Mouse (Mus musculus) cerebellum, postnatal 10 days (tissue): ENCODE measurements around the gene Slc25a54.
A peak's percentile ranks its signal among the peaks of the same experiment; 100 is the strongest.

Experiments
- DNase-seq, 2 experiments: peaks; one replicate each; pipeline ENCODE4 v3.0.0; 2021; ENCODE audit warnings: mixed read lengths in 2 of 2

Slc25a54 gene

DNA sequence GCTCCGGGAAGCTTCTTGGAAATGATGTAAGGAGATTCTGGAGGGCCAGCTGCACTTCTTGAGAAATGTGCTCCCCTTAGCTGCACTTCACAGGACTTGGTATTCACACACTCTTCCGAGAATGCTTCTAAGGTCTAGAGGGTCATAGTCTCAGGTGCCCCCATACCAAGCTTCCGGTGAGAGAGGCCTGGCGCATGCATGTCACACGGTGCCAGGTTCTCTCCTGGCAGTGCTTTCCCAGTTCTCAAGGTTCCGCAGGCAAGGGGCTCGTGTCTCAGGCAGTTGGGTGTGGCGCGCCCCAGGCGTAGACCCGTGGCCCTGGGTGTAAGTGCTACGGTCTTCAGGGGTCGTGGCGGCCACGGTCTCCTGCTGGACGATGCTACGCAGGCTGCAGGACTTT is at the start of gene Slc25a54:
TSS of gene Slc25a54 (plus strand) at position 301 of the 400 bp plus-strand sequence.
- DNase-seq: no peak

DNA sequence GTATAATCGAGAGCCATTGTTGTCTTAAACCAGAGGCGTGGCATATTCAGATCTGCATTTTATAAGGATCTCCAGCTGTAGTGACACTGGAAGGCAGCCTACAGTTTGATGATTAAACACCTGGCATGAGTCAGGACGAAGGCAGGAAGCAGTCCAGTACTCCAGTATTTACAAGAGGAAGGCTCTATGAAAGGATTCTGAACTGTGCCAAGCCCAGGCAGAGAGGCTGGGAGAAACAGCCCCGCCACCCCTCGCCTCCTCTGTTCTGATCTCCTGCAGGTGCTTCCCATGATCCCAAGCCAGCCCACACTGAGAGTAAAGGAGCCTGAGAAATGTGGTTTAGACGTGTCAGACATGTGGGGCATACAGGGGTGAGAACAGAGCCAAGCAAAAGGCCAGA is 49.5 kb upstream of the Slc25a54 start:
- DNase-seq: no peak

DNA sequence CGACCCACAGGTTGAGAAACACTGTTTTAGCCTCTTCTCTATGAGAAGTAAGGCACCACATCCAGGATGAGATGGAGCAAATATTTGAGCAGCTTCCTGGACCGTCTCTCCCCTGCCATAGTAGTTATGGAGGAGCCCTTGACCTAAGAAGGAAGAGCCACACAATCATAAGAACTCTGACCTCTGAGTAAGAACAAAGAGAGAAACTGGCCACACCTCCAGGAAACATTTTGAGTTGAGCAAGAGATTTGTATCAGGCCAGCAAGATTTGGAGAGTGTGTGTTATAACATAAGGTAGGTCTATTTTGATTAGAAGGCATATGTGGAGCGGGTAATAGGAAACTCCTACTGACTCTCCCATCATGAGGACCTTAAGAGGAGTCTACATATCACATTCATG is 48.6 kb upstream of the Slc25a54 start:
- no peak for DNase-seq

DNA sequence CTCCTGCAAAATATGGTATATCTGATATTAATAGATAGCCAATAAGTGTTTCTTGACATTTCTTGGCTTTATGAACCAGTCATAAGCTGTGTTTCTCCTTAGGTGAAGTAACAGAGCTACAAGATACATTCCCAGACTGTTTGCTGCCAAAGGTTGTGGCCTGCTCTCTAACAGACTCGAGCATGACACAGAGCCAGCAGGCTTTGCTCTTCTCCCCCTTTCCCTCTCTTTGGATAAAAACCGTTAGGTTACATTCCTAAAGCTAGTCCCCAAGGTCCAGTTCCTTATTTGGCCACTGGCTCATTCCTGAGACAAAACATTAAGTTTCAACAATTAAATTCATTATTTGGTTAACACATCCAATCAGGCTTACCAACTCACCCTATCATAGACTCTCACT is 48.0 kb upstream of the Slc25a54 start:
- DNase-seq: no peak

DNA sequence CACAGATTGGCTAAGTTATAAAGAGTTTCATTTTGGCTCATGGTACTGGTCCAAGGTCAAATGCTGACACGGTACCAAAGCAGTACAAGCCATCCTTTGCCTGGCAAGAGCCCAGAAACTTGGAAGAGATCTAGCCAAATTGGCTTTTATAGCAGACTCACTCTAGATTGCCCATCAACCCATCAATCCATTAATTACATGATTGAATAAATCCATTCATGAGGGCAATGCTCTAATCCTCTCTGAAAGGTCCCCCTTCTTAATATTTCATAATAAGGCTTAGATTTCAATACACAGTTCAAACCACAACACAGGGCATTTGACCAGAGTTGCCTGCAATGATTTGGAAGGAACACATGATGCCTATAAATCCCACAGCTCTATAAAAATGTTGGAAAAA is 45.9 kb upstream of the Slc25a54 start:
- DNase-seq: peak; percentile 36 to 42

DNA sequence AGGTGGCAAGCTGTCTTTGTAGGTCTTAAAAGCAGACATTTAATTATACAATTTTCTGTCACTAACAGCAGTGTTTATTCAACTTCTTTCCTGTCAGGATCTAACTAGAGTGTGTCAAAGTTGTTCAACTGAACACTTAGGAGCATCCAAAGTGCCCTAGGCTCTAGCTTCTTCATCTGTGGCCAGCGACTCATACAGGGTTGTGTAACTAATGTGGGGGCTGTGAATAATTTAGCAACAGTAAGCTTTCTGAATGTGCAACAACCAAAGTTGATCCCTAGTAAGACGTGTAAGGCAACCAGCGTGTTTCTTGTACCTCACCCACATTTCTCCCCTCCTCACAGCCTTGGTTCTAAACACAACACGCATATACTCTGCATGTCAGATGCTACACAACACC is 39.4 kb upstream of the Slc25a54 start:
- no peak for DNase-seq

DNA sequence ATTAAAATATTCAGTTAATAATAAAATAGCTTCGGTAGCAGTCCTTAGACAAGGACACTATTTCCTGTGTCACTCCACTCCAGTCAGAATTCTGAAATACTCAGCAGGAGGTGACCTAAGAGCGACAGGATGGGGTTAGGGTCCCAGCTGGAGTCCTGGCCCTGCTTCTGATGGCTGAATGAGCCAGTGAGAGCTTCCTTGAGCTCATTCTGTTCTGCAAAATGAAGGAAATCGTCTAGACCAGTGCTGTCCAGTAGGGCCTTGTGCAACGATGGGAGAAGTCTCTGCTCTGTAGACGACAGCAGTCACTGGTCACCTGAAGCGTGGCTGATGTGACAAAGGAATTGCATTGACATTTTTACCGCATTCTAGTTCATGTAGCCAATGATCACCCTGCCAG is 36.9 kb upstream of the Slc25a54 start:
- DNase-seq: peak in 1 of 2 experiments; percentile 25

DNA sequence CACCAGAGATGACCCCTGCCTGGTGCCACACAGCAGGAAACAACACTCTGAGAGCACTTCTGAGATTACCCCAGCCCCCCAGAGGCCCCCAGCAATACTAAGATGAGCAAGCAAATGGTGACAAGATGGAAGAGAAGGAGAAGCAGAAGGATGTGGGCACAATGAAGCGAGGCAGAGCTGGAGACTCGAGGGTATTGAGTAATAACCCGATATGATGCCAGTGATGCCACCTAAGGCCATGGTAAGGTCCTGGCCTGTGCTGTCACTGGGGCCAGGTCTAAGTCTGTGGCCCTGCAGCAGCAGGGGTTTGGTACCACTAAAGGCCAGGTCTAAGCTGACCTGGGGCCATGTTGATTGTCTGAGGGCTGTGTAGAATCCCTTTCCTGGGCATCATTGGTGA is 33.8 kb upstream of the Slc25a54 start:
- DNase-seq: no peak

DNA sequence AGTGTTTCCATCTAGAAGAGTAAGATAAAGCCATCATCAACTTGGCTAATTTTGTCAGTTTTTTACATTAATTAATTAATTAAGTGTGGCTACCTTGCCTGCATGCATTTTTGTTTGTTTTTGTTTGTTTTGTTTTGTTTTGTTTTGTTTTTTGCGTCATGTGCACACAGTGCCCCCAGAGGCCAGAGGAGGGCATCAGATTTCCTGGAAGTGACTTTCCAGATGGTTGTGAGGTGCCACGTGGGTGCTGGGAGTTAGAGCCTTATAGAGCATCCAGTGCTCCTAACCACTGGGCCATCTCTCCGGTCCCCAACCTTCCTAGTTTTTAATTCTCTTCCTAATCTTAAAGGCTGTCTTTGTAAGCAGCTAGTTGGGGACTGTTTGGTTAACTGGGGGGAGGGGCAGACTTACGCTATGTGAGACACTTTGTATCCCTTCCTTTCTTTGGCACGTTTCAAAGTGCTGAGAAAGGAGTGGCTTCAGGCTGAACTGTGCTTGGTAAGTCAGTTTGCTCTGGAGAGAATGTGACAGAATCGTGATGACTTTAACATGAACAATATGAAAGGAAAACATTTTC is 32.5 kb upstream of the Slc25a54 start:
- no peak for DNase-seq

DNA sequence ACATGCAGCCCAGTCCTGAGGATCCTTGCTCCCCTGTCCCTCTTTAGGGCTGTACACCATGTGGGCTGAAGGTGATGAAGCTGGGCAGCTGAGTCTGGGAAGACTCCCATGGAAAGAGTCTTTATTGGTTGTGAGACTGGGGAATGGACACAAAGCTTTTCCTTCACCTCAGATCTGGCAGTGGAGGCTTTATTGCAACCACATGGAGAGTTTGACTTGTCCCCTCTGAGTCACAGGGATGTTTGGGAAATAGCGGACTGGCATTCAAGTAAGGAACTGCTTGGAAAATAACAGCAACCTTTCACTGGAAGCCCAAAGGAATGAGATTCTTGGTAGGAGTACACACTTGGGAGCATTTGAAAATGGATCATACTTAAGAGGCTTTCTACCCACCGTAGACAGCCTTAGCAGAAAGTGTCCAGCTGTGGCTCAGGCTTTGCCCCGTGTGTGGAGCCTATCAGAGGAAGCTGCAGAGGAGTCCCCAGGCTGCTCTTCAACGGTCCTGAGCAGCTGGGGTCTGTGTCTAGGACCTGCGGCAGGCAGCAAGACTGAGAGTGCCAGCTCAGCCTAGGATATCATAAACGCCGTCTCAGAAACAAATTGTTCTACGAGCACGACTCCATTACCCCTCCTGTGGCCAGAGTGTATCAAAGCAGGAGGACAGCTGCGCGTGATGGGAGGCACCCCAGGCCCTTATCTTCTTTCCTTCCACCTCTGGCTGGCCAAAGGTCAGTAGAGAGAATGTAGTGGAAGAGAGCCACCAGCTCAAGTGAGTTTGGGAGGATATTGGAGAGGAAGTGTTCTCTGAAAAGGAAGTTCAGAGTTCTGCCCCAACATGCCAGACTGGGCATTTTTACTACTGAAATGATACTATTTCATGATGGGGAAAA is 29.0 kb upstream of the Slc25a54 start:
- DNase-seq: no peak

DNA sequence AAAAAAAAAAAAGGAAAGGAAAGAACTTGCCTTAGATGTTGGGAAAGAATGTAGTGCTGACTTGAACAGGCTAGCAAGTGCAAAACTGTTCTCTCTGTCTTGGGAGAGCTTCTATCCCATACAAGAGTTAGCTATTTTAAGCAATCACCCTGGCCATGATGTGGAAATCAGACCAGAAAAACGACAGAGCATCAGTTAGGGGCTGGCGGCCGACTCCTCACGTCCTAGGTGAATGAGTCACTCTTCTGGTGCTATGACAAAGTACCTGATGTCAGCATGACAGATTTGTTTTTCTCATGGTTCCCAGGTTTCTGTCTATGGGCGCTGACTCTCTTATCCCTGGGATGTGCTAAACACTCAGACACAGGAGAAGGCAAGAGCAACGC is 28.3 kb upstream of the Slc25a54 start:
- no peak for DNase-seq

DNA sequence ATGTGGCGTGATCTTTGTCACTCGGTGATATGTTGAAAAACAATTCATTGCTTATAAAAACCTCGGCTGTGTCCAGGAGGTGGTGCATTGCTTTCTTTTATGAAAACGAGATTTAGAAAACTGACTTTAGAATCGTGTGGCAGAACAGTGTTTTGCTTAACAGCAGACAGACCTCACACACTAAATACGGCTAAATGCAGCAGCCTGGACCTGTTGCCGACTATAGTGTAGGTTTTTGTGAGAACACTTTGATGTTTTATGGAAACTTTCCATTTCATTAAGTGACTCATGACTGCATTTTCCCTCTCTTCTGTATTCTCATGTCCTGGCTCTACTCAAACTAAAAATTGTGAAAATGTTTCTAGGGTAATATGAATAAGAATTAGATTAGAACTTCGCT is 20.4 kb upstream of the Slc25a54 start:
- no peak for DNase-seq

DNA sequence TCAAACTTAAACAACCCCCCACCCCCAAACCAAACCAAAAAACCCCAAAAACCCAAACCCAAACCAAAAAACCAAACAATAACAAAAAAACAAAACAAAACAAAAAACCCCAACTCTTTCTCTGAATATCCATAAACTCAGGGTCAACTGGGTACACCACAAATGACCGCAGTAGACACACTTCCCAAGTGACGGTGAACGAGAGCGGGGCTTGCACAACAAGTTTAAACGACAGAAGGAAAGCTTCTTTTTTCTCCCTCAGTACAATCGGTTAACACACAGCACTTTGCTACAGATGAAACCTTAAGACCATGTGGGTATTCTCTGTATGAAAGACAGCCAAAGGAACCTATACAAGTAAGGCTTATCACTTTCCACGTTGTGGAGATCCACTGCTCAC is 17.9 kb upstream of the Slc25a54 start:
- DNase-seq: no peak

DNA sequence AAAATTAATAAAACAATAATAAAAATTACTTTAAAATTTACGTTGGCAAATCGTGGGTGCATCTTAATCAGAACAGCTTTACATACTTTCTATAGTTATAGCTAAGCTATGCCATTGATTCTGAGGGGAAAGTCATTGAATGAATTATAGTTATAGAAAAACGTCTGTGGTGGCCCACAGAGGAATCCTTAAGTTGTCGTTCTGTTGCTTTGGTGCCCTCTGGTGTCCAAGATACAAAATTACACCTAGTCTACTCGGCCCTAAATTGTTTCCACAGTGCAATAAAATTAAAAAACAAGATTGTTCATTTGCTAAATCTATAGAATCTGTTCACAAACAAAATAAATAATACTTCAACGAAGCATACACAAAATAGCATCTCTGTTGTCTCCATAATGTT is 17.3 kb upstream of the Slc25a54 start:
- peak; percentile 55 to 67 for DNase-seq

DNA sequence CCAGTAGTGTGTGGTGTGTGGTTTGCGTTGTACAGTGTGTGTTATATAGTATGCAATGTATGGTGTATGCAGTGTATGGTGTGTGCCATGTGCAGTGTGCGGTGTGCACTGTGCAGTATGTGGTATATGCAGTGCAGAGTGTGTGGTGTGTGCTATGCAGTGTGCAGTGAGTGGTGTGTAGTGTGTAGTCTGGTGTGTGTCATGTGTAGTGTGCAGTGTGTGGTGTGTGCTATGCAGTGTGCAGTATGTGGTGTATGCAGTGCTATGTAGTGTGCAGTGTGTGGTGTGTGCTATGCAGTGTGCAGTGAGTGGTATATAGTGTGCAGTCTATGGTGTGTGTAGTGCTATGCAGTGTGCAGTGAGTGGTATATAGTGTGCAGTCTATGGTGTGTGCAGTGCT is 4.1 kb downstream of the Slc25a54 start:
- no peak for DNase-seq

DNA sequence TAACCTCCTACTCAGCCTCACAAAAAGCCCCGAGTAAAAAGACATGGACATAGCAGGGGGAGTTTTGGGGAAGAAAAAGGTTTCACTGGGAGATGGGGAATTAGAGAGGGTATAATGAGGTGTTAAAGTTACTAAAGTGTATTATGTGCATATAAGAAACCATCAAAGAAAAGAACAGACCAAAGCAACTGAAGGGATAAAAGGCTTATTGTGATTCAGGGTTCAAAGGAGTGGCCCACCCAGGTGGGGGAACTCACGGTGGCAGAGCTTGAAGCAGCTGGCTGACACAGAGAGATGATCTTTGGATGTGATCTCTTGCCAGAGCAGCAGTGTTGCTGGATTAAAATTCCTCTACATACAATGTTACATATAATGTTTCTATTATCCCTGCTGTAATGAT is 8.2 kb downstream of the Slc25a54 start:
- no peak for DNase-seq

DNA sequence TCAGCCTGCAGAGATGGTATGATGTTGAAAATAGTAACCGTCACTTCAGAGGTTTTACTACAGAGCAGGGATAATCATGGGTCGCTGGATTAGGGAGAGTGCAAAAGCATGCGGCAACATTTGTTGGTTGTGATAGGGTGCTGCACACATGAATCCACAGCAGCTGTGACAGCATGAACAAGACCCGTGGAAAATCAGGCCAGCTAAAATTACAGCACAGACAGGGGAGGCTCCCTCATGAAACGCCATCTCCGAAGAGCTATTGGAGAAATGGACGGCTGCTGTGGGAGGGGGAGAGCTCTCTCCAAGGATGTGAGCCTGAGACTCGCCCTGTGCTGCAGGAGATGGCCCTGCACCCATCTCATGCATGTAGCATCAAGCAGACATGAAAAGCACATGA is 24.4 kb downstream of the Slc25a54 start:
- no peak for DNase-seq

DNA sequence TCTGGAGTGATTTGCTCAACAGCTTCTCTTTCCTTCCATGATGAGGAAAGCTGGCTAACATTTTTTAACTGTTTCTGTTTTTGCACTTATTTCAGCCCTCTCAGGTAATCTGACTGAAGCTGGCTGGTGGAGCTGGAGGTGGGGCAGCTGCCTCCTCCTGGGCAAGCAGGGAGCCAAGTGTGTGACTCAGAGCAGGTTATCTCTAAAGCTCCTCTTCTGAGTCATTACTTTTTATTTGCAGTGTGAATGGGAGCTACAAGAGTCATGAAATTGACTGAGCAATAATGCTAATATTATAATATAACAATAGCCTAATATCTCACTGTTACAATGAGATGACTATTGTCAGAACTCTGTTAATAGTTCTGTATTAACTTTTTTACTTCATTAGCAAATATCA is 36.9 kb downstream of the Slc25a54 start:
- no peak for DNase-seq

DNA sequence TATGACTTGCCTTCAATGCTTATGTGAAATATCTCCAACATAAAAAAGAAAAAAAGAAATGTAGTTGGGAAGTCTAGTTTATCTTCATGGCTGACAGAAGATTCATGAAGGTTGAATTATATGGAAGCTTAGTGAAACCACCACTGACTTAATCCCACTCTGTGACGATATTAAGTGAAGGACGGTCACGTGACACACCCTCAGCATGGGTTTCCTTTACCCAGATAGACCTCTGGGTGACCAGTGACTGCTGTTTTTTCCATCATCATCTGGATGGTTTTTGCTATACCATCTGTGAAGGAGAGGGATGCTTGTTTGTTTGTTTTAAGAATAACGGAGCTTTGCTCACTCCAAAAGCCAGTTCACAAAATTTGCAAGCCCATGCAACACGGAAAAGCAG is 39.3 kb downstream of the Slc25a54 start:
- DNase-seq: no peak

DNA sequence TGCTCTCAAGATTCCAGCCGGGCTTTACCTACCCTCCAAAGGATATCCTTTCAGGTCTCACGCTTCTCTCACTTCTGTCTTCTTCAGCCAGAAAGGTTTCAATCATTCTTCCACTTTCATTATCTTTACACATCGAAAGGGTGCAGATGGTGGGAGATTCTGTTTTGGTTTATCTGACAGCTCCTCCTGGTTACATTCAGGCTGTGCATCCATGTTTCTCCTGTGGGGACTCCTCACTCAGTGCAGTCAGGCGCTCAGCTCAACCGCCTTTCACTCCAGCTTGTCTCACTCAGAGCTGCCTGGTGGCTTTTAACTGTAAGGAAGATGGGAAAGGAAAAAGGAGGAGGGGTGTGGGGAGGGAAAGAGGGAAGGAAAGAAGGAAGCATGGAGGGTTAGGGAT is 39.7 kb downstream of the Slc25a54 start:
- DNase-seq: no peak

DNA sequence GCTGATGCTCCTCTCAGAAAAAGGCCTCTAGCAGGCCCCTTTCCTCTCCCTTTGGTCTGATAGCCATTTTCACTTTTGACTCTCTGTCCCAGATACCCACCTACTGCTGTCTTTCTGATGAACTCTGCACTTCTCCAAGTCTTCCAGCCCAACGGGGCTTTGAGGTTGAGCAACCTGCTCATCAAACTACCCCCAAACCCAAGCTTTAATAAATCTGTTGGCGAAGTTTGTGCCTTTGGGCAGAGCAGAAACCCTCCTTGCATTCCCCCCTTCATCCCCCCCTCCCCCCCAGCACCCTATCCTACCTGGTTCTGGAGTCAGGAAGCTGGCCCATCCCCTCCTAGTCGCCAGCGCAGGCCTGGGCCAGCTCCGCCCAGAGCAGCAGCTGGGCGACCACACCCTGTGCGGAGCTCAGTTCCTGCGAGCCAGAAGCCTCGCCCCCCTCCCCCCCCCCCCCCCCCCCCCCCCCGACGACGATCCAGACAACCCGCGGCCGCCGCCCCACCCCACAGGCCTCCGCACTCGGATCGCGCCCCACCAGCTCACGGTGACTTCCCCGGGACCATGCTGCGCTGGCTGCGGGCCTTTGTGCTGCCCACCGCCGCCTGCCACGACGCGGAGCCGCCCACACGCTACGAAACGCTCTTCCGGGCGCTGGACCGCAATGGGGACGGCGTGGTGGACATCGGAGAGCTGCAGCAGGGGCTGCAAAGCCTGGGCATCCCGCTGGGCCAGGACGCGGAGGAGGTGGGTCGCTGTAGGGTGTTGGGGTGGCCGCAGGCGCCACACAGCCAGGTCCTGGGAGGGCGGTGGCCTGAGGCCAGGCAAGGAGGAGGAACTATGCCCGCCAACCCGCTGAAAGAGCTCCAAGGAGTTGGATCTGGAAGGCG is 42.6 kb downstream of the Slc25a54 start, which contains the start of gene Slc25a24:
TSS of gene Slc25a24 (plus strand) at position 509 of the 890 bp plus-strand sequence.
- DNase-seq: peak; percentile 65 to 77

DNA sequence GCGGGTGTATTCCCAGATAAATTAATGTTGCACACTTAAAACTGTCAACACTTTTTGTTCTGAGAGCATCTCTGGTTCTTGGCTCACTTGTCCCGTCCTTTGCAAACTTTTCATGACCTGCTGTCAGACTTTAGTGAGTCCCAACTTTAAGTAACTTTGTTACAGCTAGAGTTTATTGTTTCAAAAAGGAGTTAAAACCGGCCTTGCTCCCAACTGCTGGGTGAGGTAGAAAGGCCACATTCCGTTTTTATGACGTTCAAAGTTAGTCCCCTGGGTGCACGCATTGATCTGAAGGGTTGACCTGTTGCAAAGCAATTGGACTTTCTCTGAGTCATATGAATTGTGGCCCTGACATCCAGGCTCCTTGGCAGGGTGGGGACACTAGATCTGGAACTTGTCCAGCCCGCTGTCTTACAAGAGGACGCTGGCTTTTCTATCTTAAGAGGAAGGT is 43.3 kb downstream of the Slc25a54 start:
- peak; percentile 14 to 20 for DNase-seq

DNA sequence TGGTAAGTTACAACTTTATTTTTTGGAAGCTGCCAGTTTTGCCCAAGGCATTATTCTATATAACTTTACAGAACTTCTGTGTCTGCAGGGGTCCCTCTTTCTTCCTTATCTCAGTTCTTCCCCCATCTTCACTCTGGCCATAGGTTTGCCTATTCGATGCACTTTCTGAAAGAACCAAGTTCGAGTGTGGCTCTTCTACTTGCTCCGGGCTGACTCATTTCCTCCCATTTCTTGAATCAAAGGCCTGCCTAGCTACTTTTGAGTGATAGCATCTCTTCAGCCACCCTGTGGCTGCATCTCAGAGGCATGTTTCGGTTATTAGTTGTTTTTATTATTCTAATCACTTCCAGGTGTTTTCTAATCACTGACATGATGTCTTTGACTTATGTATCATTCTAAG is 43.8 kb downstream of the Slc25a54 start:
- DNase-seq: no peak
